In the genomic region with DNA sequence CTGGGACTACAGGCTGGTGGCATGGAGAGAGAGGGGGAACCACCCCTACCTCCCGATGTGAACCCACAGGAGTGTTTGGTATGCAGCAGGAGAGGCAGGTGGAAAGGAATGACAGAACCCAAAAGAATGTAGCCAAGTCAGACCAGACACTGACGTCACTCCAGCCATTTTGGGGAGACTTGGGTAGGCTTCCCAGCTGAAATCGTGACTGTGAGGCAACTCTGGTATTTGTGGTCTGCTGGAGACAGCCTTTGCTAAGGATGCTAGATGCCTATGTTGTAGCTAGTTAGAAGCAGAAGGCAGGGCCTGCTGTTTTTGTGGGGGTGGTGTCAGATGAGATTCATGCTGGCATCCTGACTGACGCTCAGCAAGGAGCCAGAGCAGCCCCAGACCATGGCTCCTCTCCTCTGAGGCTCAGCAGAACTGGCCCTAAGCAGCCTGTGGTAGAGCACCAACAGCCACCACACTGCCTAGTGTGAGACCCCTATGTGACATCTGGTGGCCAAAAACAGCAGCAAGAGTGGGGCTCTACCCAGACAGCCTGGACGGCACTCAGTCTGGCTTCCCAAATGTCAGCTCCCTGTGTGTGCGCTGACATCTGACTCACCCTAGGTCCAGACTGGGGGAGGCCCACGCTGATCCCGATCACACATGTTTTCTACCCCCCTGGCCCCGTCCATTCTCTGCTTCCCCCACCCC, we compare ENCODE assay signal across 9 mouse cellular contexts. TPM values are rescaled to one million over a fixed set of nuclear protein-coding genes. Genes with fewer than 3 reads are reported as not detected.
A peak's percentile ranks its signal among the peaks of the same experiment; 100 is the strongest.
DNase-seq lines count a peak whose midpoint lies in the region; ATAC-seq and TF ChIP-seq lines count a peak whose summit lies in the region.
"Had no signal": no experiment of that assay in that cellular context is flagged by ENCODE, and none has a peak within 500 bp of the region (broad histone marks: within the 10 kb centered on the region; RNA-seq: fewer than 3 reads in every experiment).

No protein-coding gene starts in this region.

- H3K36me3 ChIP-seq in hindbrain, embryonic 11.5 days (ENCODE audit: control insufficient read depth, insufficient read depth, low read length) = no peaks in the 10 kb centered on the region
- no peaks in the 10 kb centered on the region for H3K36me3 ChIP-seq in hindbrain, embryonic 14.5 days (replicated peaks; ENCODE audit: control insufficient read depth, insufficient read depth)
- no peaks in the 10 kb centered on the region for H3K36me3 ChIP-seq in C2C12 (ENCODE audit: control insufficient read depth, insufficient read depth)

- H3K4me2 ChIP-seq in hindbrain, embryonic 11.5 days (replicated peaks; ENCODE audit: low read depth, low read length) = no peak overlapping the region
- H3K4me2 ChIP-seq in hindbrain, embryonic 14.5 days (replicated peaks) = no peak overlapping the region
- H3K4me2 ChIP-seq: limb, embryonic 15.5 days had no signal

- no peak overlapping the region for H3K4me3 ChIP-seq in hindbrain, embryonic 11.5 days (ENCODE audit: low read depth, low read length)
- H3K4me3 ChIP-seq in hindbrain, embryonic 14.5 days (replicated peaks; ENCODE audit: low read length) = no peak overlapping the region
- no peak overlapping the region for H3K4me3 ChIP-seq in C2C12 (ENCODE audit: insufficient read depth, poor library complexity, severe bottlenecking)
- H3K4me3 ChIP-seq: limb, embryonic 15.5 days had no signal

- no peaks in the 10 kb centered on the region for H3K79me3 ChIP-seq in C2C12 (ENCODE audit: low read depth)

- peak; percentile 53 for DNase-seq in hindbrain, embryonic 11.5 days (ENCODE audit: low spot score)
- DNase-seq in hindbrain, embryonic 14.5 days (ENCODE audit: low spot score) = no peak
- DNase-seq in brain, embryonic 14.5 days (ENCODE audit: low read depth) = no peak
- DNase-seq in layer of hippocampus, adult 9-11 months = peak; percentile 89
- peak; percentile 94 for DNase-seq in telencephalon, adult 2 months (ENCODE audit: low read depth, low spot score)
- DNase-seq in cerebellum, adult 9-10 months = no peak
- DNase-seq in gastrocnemius, postnatal 25 days = no peak

- no peak for TF ChIP-seq CTCF in C2C12 (IDR thresholded peaks at IDR 0.05; ENCODE audit: control insufficient read depth, insufficient read depth, insufficient read length)
- TF ChIP-seq CTCF in brain, embryonic 14.5 days (IDR thresholded peaks at IDR 0.05; ENCODE audit: borderline replicate concordance, extremely low read depth, insufficient read depth, insufficient read length) = peak; percentile 41; the same call in 1 of the 2 replicates

- ATAC-seq in hindbrain, embryonic 11.5 days (ENCODE audit: low FRiP score) = peak; percentile 13; the same call in 1 of the 2 replicates
- ATAC-seq in hindbrain, embryonic 14.5 days (ENCODE audit: low FRiP score) = no peak

- no peaks in the 10 kb centered on the region for H3K9me3 ChIP-seq in hindbrain, embryonic 11.5 days (ENCODE audit: control insufficient read depth, low read length)
- H3K9me3 ChIP-seq in hindbrain, embryonic 14.5 days (ENCODE audit: control insufficient read depth, low read length) = no peaks in the 10 kb centered on the region
- H3K9me3 ChIP-seq: limb, embryonic 15.5 days had no signal

- no peaks in the 10 kb centered on the region for H3K79me2 ChIP-seq in C2C12 (ENCODE audit: control insufficient read depth, insufficient read depth)

- TF ChIP-seq POLR2A in brain, embryonic 14.5 days (IDR thresholded peaks at IDR 0.05; ENCODE audit: borderline replicate concordance, extremely low read depth, insufficient read depth, insufficient read length, poor library complexity, severe bottlenecking) = no peak

- peaks cover 18% of the 10 kb centered on the region for H3K4me1 ChIP-seq in hindbrain, embryonic 11.5 days (replicated peaks; ENCODE audit: control insufficient read depth, insufficient read depth, low read length)
- H3K4me1 ChIP-seq in hindbrain, embryonic 14.5 days (replicated peaks; ENCODE audit: control insufficient read depth, insufficient read depth, low read length) = peaks cover 49% of the 10 kb centered on the region

- H3K27ac ChIP-seq in hindbrain, embryonic 11.5 days (ENCODE audit: low read depth, low read length) = no peak overlapping the region
- no peak overlapping the region for H3K27ac ChIP-seq in hindbrain, embryonic 14.5 days
- H3K27ac ChIP-seq: limb, embryonic 15.5 days had no signal

- H3K9ac ChIP-seq in hindbrain, embryonic 11.5 days (ENCODE audit: low read depth, low read length) = no peak overlapping the region
- H3K9ac ChIP-seq in hindbrain, embryonic 14.5 days = no peak overlapping the region
- H3K9ac ChIP-seq: limb, embryonic 15.5 days had no signal

- no peak overlapping the region for H3ac ChIP-seq in C2C12 (ENCODE audit: control insufficient read depth, insufficient read length, low read depth)

- WGBS in hindbrain, embryonic 11.5 days = 52% methylated on average over 9 of the region's 9 CpGs
- WGBS in hindbrain, embryonic 14.5 days = 54% methylated on average over 9 of the region's 9 CpGs

- 0 out of 2 replicates have a peak, but pooled peaks cover 3% of the 10 kb centered on the region for H3K27me3 ChIP-seq in hindbrain, embryonic 11.5 days (ENCODE audit: control insufficient read depth, insufficient read depth, low read length)
- no peaks in the 10 kb centered on the region for H3K27me3 ChIP-seq in hindbrain, embryonic 14.5 days (ENCODE audit: control insufficient read depth, insufficient read depth, low read length)
- no peaks in the 10 kb centered on the region for H3K27me3 ChIP-seq in C2C12 (ENCODE audit: control insufficient read depth, insufficient read depth, insufficient read length)
- H3K27me3 ChIP-seq: limb, embryonic 15.5 days had no signal

TF ChIP-seq in C2C12, 6 proteins besides CTCF, POLR2A, EP300 and RAD21:
- TF ChIP-seq USF1 (IDR thresholded peaks at IDR 0.05; ENCODE audit: low read depth) = no peak
- TF ChIP-seq MAX (IDR thresholded peaks at IDR 0.05) = peak; percentile 13
- peak; percentile 53 for TF ChIP-seq CEBPB (IDR thresholded peaks at IDR 0.05; ENCODE audit: low read depth)
- TF ChIP-seq MYOD1 (IDR thresholded peaks at IDR 0.05; ENCODE audit: control insufficient read depth, insufficient read length, low read depth) = peak; percentile 84
- no peak for TF ChIP-seq FOSL1 (IDR thresholded peaks at IDR 0.05; ENCODE audit: insufficient read depth, low read length, poor library complexity, severe bottlenecking)

RNA-seq across cellular contexts. Expression of gene BC034090, which starts 29.0 kb away (rescaled TPM):
- polyA plus RNA-seq in hindbrain, embryonic 11.5 days (2014; fragmentation: Nextera tagmentation; extraction: Ambion mirVana) = 1.7 and 2.5 TPM in 2 replicates
- 4.0 and 4.1 TPM in 2 replicates for polyA plus RNA-seq in hindbrain, embryonic 14.5 days (2014; fragmentation: Nextera tagmentation; extraction: Ambion mirVana)
- 4.9 TPM for polyA plus RNA-seq in C2C12 (2012; fragmentation: generic; extraction: Trizol)
- 10.4 and 13.3 TPM in 2 replicates for polyA plus RNA-seq in brain, embryonic 14.5 days (2012; rRNA removed)
- 1 to 10 TPM; 1.7 to 2.3 TPM for total RNA-seq in gastrocnemius, postnatal 25 days (2021)

RNA-seq across cellular contexts. Expression of gene Stx6, which starts 56.7 kb away (rescaled TPM):
- polyA plus RNA-seq in hindbrain, embryonic 11.5 days (2014; fragmentation: Nextera tagmentation; extraction: Ambion mirVana) = 99.6 and 101 TPM in 2 replicates
- 113 and 117 TPM in 2 replicates for polyA plus RNA-seq in hindbrain, embryonic 14.5 days (2014; fragmentation: Nextera tagmentation; extraction: Ambion mirVana)
- polyA plus RNA-seq in C2C12 (2012; fragmentation: generic; extraction: Trizol) = 30.5 TPM
- polyA plus RNA-seq in brain, embryonic 14.5 days (2012; rRNA removed) = 115 and 116 TPM in 2 replicates
- total RNA-seq in gastrocnemius, postnatal 25 days (2021) = 10 to 100 TPM; 11.3 to 12.2 TPM

Comparison
In these comparisons a context has a peak if more than half of its experiments do, and no peak if none do; other contexts are left out.
1. DNase-seq: peak in hindbrain, embryonic 11.5 days (single experiment), layer of hippocampus, adult 9-11 months (single experiment) and telencephalon, adult 2 months (single experiment); none in hindbrain, embryonic 14.5 days (single experiment), brain, embryonic 14.5 days (single experiment), cerebellum, adult 9-10 months (single experiment) and gastrocnemius, postnatal 25 days (single experiment).